Mouse (Mus musculus) olfactory bulb, adult 2 months (tissue): ENCODE results near the gene Plp2.

ENCODE experiments used
- CTCF ChIP-seq: fragments of 200-500 bp; IDR thresholded peaks from 2 replicates; pipeline ENCODE4 v1.5.1; 2012; ENCODE audit warnings: low read depth, mild to moderate bottlenecking, low read length, moderate library complexity; ENCODE audit not compliant: insufficient read depth
- POLR2A ChIP-seq: fragments of 200-500 bp; IDR thresholded peaks from 2 replicates; pipeline ENCODE4 v1.6.1; 2012; ENCODE audit warnings: mild to moderate bottlenecking, low read depth, low read length, moderate library complexity; ENCODE audit not compliant: insufficient read depth

GRCm38 (mm10) chrX:7635101-7635500 lies 36.1 kb downstream of the Plp2 start:
- no peak for TF ChIP-seq POLR2A
- TF ChIP-seq CTCF, result no peak
